Mouse (Mus musculus) Patski (cell line): ENCODE results near the gene Pcsk6. TPM values are rescaled to one million over a fixed set of nuclear protein-coding genes. Genes with fewer than 3 reads are reported as not detected.

Experiments
- ATAC-seq: fragments of 100-300 bp; one replicate; pipeline ENCODE4 v1.8.0; 2021
- CTCF ChIA-PET: fragments of 350-600 bp; sonication (Branson Sonifier 250); formaldehyde crosslinking; loops from one replicate; lab custom pipeline; 2022; ENCODE audit warnings: inconsistent platforms; lab: Charles Lee
- POLR2A ChIA-PET: fragments of 350-600 bp; sonication (Branson Sonifier 250); formaldehyde crosslinking; loops from one replicate; lab custom pipeline; 2022; ENCODE audit warnings: antibody characterized with exemption, inconsistent platforms; lab: Charles Lee
- DNase-seq: peaks from one replicate; pipeline ENCODE4 v3.0.0-alpha.2; 2011; ENCODE audit warnings: low read depth, low spot score
- H3K27me3 ChIP-seq: fragments of 371-371 bp; one replicate; pipeline ENCODE4 v1.5.1; 2021
- CTCF ChIP-seq: fragments of 100-300 bp; IDR thresholded peaks from one replicate; pipeline ENCODE4 v1.5.1; 2021
- in situ Hi-C: fragments of 300-500 bp; cut with MboI; formaldehyde crosslinking; loops from 3 replicates; pipeline ENCODE4 v1.11.1; 2018; ENCODE audit warnings: low pct_unique_long_range_greater_than_20kb, mixed read lengths
- polyA plus RNA-seq: library from polyadenylated mRNA; unstranded; gene quantifications from one replicate; pipeline ENCODE4 v1.2.3, GENCODE M21; 2021

Pcsk6 gene
- polyA plus RNA-seq, 1 experiment from 2014 or later, result 3.0 TPM

DNA sequence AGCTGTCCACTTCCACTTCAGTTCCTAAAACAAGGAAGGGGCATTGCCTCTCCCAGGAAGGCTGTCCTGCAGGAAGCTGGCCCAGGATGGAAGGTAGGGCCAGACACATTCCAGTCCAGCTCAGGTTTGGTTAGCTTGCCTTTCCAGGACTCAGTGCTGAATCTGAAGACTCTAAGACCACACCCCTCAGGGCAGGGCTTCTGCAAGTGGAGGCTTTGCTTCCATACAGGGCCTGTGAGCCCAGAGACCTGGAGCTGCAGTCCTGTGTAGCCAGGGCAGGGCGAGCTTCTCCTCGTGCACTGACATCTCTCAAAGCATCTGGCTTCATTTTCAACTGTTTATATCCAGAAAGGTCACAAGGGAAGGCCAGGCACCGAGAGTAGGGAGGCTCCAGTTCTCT lies 131.9 kb downstream of the Pcsk6 start:
- ChIA-PET POLR2A (no interaction called here), CTCF (no interaction called here)
- ATAC-seq, result no peak
- in situ Hi-C loops, result no loop called here
- TF ChIP-seq CTCF, result no peak
- no peaks in the 10 kb centered on the region for H3K27me3 ChIP-seq
- no peak for DNase-seq

DNA sequence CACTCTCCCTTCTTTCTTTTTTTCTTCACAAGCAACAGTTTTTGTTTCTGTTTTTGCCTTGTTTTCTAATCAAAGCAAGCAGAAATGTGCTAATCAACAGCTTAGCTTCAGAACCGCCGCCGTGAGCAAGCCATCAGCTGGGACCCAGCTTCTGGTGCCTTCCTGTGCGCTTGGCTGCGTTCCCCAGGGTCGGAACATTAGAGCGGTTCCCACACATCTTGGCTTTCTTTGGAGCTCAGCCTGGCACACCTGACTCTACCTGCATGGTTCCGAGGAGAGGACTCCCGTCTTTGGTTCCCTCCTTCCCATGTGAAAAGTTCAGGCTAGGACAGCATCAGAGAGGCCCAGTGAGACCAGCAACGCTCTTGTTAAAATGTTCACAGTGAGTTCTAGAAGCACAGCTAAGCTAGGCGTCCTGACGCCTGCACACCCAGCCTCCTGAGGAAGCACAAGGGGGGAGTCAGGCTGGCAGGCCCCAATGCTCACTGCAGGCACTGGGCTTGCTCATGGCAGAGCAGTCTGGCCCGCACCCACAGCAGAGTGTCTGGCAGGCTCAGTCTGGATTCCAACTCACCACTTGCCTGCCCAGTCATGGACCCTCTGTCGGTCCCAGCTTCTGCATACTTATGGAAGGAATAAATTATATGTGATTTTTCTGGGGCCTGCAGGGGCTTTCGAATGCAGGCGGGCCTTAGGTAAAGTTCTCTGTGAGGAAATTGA lies 139.7 kb downstream of the Pcsk6 start:
- no peaks in the 10 kb centered on the region for H3K27me3 ChIP-seq
- ChIA-PET CTCF (interaction anchor here (1.5 kb wide), 1 partner anchor 12 kb away, joined by 4 read pairs; no protein-coding TSS in a partner anchor), POLR2A (no interaction called here)
- DNase-seq, result no peak
- no peak for ATAC-seq
- in situ Hi-C loops, result no loop called here
- TF ChIP-seq CTCF, result no peak

DNA sequence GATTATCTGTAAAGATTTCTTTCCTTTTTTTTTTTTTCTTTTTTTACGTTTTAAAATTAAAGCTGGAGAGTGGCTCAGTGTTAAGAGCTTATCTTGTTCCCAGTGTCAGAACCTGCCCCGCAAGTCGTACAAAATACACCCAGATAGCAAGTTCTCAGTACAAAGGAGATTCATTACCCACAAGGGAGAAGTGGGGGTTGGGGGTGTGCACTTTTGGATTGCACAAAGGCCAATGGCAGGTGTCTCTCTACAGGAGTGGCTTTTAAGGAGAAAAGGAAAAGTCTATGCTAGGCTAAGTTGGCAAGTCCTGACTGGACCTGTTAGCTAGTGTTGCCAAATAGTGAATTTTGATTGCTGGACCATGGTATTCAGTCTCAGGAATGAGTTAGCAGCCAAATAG lies 140.3 kb downstream of the Pcsk6 start:
- TF ChIP-seq CTCF, result no peak
- DNase-seq (no peak), ATAC-seq (no peak)
- in situ Hi-C loops, result no loop called here
- no peaks in the 10 kb centered on the region for H3K27me3 ChIP-seq
- ChIA-PET POLR2A (no interaction called here), CTCF (interaction anchor here (1.5 kb wide), 1 partner anchor 13 kb away, joined by 4 read pairs; no protein-coding TSS in a partner anchor)

DNA sequence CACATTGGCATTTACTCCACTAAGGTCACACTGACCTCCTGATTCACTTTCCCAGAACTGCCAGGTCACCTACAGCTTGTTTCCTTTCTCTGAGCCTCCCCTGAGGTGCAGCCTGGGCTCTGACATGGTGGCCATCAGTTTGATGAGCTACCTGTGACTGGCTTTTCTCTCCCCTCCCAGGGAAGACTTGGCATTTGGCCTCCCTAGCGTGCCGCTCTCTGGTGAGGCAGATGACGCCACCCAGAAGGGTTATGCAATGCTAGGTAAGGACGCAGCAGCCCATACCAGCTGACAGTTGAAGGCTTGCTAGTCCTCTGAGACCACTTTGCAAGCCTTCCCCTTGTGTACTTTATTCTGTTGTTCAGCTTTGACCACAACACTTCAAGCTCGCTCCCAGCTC lies 141.9 kb downstream of the Pcsk6 start:
- POLR2A ChIA-PET, result no interaction called here
- H3K27me3 ChIP-seq, result no peaks in the 10 kb centered on the region
- ATAC-seq (no peak), DNase-seq (no peak)
- in situ Hi-C loops, result no loop called here
- TF ChIP-seq CTCF, result no peak
- CTCF ChIA-PET, result no interaction called here

GRCm38 (mm10) chr7:66003865-66004638 lies 142.5 kb downstream of the Pcsk6 start:
- TF ChIP-seq CTCF, result no peak
- ChIA-PET CTCF (no interaction called here), POLR2A (interaction anchor here (0.8 kb wide), 1 partner anchor 1371 kb away, joined by 3 read pairs; no protein-coding TSS in a partner anchor)
- H3K27me3 ChIP-seq, result no peaks in the 10 kb centered on the region
- ATAC-seq (no peak), DNase-seq (no peak)
- in situ Hi-C loops, result no loop called here

DNA sequence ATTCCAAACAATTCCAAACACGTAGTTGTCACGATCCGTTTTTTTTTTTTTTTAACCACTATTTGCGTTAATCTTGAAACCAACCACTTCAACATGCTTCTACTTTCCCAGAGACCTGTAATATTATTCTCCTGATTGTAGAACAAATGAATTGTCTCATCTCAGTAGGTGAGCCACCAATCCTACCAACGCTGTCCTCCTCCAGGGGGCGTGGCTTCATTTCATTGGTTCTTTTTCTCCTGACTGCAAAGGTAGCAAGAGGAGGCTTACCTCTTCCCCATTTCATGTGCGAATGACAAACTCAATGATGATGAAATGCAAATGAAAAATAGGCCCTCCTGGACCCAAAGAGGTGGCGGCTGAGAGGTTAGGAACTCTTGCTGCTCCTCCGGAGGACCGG lies 143.5 kb downstream of the Pcsk6 start:
- ATAC-seq (no peak), DNase-seq (no peak)
- ChIA-PET CTCF (no interaction called here), POLR2A (interaction anchor here (0.6 to 0.8 kb wide), 2 partner anchors 45 to 1372 kb away, joined by 3 read pairs; no protein-coding TSS in a partner anchor)
- no peaks in the 10 kb centered on the region for H3K27me3 ChIP-seq
- in situ Hi-C loops, result no loop called here
- TF ChIP-seq CTCF, result no peak

GRCm38 (mm10) chr7:66008161-66008891 lies 146.8 kb downstream of the Pcsk6 start:
- ChIA-PET POLR2A (interaction anchor here (0.6 kb wide), 1 partner anchor 156 kb away, joined by 4 read pairs; no protein-coding TSS in a partner anchor), CTCF (interaction anchor here (1.2 to 1.5 kb wide), 3 partner anchors 12 to 21 kb away, joined by 3 to 5 read pairs (median 4); no protein-coding TSS in a partner anchor)
- no peak for TF ChIP-seq CTCF
- in situ Hi-C loops, result no loop called here
- H3K27me3 ChIP-seq, result no peaks in the 10 kb centered on the region
- ATAC-seq (no peak), DNase-seq (no peak)

DNA sequence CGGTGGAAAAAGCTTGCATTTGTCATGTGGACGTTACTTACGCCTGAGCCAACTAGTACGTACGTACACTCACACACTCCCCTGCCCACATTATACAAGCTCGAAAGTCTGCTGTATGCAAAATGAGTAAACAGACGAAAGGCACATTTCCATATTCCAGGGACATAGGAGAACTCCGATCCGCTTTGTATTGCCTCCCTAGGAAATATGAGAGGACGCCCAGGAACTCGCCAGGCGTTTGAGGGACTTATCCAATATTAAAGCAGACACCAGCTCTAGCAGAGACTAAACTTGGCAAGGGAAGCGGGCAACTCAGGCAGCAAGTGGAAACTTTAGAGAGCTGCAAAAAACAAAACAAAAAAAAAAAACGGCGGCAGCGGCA lies 147.3 kb downstream of the Pcsk6 start:
- no peak for TF ChIP-seq CTCF
- DNase-seq (no peak), ATAC-seq (no peak)
- ChIA-PET CTCF (interaction anchor here (1.2 to 1.5 kb wide), 3 partner anchors 11 to 21 kb away, joined by 3 to 5 read pairs (median 4); no protein-coding TSS in a partner anchor), POLR2A (interaction anchor here (0.6 kb wide), 1 partner anchor 157 kb away, joined by 4 read pairs; no protein-coding TSS in a partner anchor)
- in situ Hi-C loops, result no loop called here
- H3K27me3 ChIP-seq, result no peaks in the 10 kb centered on the region

- DNase-seq (no peak), ATAC-seq (no peak)
- CTCF ChIA-PET, result no interaction called here
- POLR2A ChIA-PET, result no interaction called here
- no peak for TF ChIP-seq CTCF
- no peaks in the 10 kb centered on the region for H3K27me3 ChIP-seq
- in situ Hi-C loops, result no loop called here
These were observed 149.0 kb downstream of the Pcsk6 start for GRCm38 (mm10) chr7:66010518-66010917.

DNA sequence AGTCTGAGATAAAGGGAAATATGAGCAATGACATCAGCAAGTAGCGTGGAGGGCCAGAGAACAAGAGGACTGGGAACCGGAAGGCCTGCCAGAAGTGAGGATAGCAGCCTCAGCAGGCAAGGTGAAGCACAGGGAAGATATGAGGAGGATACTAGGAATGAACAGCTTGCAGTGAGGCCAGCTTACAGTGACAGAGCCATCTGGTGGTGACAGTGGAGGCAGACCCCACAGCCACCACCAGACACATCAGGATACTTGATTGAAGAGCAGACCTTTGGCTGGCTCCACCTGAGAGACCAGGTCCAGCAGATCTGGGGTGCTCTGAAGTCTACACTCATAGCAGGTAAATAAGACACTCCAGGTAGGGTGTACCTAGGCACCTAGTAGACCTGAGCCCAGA lies 166.2 kb downstream of the Pcsk6 start:
- no peak for TF ChIP-seq CTCF
- in situ Hi-C loops, result no loop called here
- CTCF ChIA-PET, result interaction anchor here (2.5 kb wide), 2 partner anchors 9 to 11 kb away, joined by 6 to 11 read pairs; no protein-coding TSS in a partner anchor
- ATAC-seq (no peak), DNase-seq (no peak)
- POLR2A ChIA-PET, result no interaction called here
- H3K27me3 ChIP-seq, result no peaks in the 10 kb centered on the region
